Mouse (Mus musculus) hindbrain, embryonic 11.5 days (tissue): ENCODE data around the gene Nr1i2. TPM values are rescaled to one million over a fixed set of nuclear protein-coding genes. Genes with fewer than 3 reads are reported as not detected.
"Not testable (repeated sequence)": the region's sequence is repeated elsewhere in the genome, so short reads cannot be mapped to it uniquely, and the experiment has no call there.

Source experiments
- ATAC-seq: fragments of 200-750 bp; cut with Nextera tagmentation; 2 replicates; pipeline ENCODE4 v1.8.0; 2017; ENCODE audit warnings: mild to moderate bottlenecking, moderate TSS enrichment, moderate library complexity; ENCODE audit not compliant: low FRiP score
- DNase-seq: peaks from one replicate; pipeline ENCODE4 v3.0.0-alpha.2; 2015; ENCODE audit warnings: low spot score
- H3K27ac ChIP-seq: fragments of 300-500 bp; sonication (generic); 2 replicates; pipeline ENCODE4 v1.5.1; 2014; ENCODE audit warnings: mild to moderate bottlenecking, low read depth, low read length
- H3K27me3 ChIP-seq: fragments of 300-500 bp; sonication (generic); 2 replicates; pipeline ENCODE4 v1.6.1; 2014; ENCODE audit warnings: mild to moderate bottlenecking, low read length, moderate library complexity, mixed read lengths; ENCODE audit not compliant: control insufficient read depth, insufficient read depth
- H3K36me3 ChIP-seq: fragments of 300-500 bp; sonication (generic); 2 replicates; pipeline ENCODE4 v1.6.1; 2014; ENCODE audit warnings: mild to moderate bottlenecking, low read length, moderate library complexity, mixed read lengths; ENCODE audit not compliant: control insufficient read depth, insufficient read depth
- H3K4me1 ChIP-seq: fragments of 300-500 bp; sonication (generic); replicated peaks from 2 replicates; pipeline ENCODE4 v1.6.1; 2014; ENCODE audit warnings: low read length, mixed read lengths; ENCODE audit not compliant: control insufficient read depth, insufficient read depth
- H3K4me2 ChIP-seq: fragments of 300-500 bp; sonication (generic); replicated peaks from 2 replicates; pipeline ENCODE4 v1.6.1; 2014; ENCODE audit warnings: mild to moderate bottlenecking, low read depth, low read length
- H3K4me3 ChIP-seq: fragments of 300-500 bp; sonication (generic); 2 replicates; pipeline ENCODE4 v1.5.1; 2014; ENCODE audit warnings: low read depth, low read length
- H3K9ac ChIP-seq: fragments of 300-500 bp; sonication (generic); 2 replicates; pipeline ENCODE4 v1.6.1; 2014; ENCODE audit warnings: low read depth, low read length
- H3K9me3 ChIP-seq: fragments of 300-500 bp; sonication (generic); 2 replicates; pipeline ENCODE4 v1.6.1; 2016; ENCODE audit warnings: low read length; ENCODE audit not compliant: control insufficient read depth
- WGBS: fragments of 180-500 bp; shearing (Covaris S2); extraction: QIAGEN DNeasy Blood & Tissue Kit; methylation state at CpG from one replicate; pipeline ENCODE4 v1.1.7; 2014; 5-methylcytosine and 5-hydroxymethylcytosine counted together
- polyA plus RNA-seq: library from polyadenylated mRNA; unstranded; fragments of >200 nt; fragmentation: Nextera tagmentation; extraction: Ambion mirVana; gene quantifications from 2 replicates; pipeline ENCODE4 v1.2.1, GENCODE M21; 2014

The Nr1i2 gene
- 0.06 TPM in 1 of 2 replicates, not detected in the other for polyA plus RNA-seq

- 71% methylated on average over 7 of the region's 7 CpGs for WGBS
- Histone ChIP-seq H3K27ac (no peak within 1 kb of the TSS), H3K9ac (no peak within 1 kb of the TSS), H3K36me3 (no peaks in the 10 kb centered on the region), H3K4me2 (no peak within 1 kb of the TSS), H3K9me3 (no peaks in the 10 kb centered on the region), H3K4me3 (no peak within 1 kb of the TSS), H3K4me1 (no peaks in the 10 kb centered on the region), H3K27me3 (no peaks in the 10 kb centered on the region)
- ATAC-seq: no peak
- no peak for DNase-seq
Observed at GRCm38 (mm10) chr16:38294685-38295348, at the start of gene Nr1i2. Gene Nr1i2 (minus strand): TSS chr16:38294824.

GRCm38 (mm10) chr16:38341396-38342324 lies 47.0 kb upstream of the Nr1i2 start, which contains the start of gene Maats1:
Gene Maats1 (minus strand): TSS chr16:38342143.
- Histone ChIP-seq H3K27ac (no peak within 1 kb of the TSS), H3K9me3 (no peaks in the 10 kb centered on the region), H3K4me2 (peak within 1 kb of the TSS; percentile 60), H3K9ac (peak within 1 kb of the TSS; percentile 27; the same call in 1 of the 2 replicates), H3K36me3 (no peaks in the 10 kb centered on the region), H3K4me3 (peak within 1 kb of the TSS; percentile 26), H3K4me1 (no peaks in the 10 kb centered on the region; the same call in 1 of the 2 replicates), H3K27me3 (no peaks in the 10 kb centered on the region)
- peak; percentile 94 for ATAC-seq
- DNase-seq: peak; percentile 92
- WGBS: 12% methylated on average over 30 of the region's 30 CpGs

GRCm38 (mm10) chr16:38338077-38338476 lies 43.5 kb upstream of the Nr1i2 start:
- 89% methylated on average over 4 of the region's 4 CpGs for WGBS
- not testable (repeated sequence) for H3K9me3 ChIP-seq, DNase-seq, H3K4me3 ChIP-seq, ATAC-seq, H3K36me3 ChIP-seq, H3K4me1 ChIP-seq, H3K27ac ChIP-seq, H3K9ac ChIP-seq, H3K4me2 ChIP-seq, H3K27me3 ChIP-seq

GRCm38 (mm10) chr16:38334431-38334830 lies 39.8 kb upstream of the Nr1i2 start:
- no peaks in the 10 kb centered on the region for H3K27me3 ChIP-seq
- ATAC-seq: no peak
- no peaks in the 10 kb centered on the region for H3K9me3 ChIP-seq
- no peak overlapping the region for H3K4me2 ChIP-seq
- H3K9ac ChIP-seq: no peak overlapping the region
- H3K36me3 ChIP-seq: no peaks in the 10 kb centered on the region
- H3K4me3 ChIP-seq: no peak overlapping the region
- no peaks in the 10 kb centered on the region for H3K4me1 ChIP-seq
- 48% methylated on average over 6 of the region's 6 CpGs for WGBS
- DNase-seq: no peak
- no peak overlapping the region for H3K27ac ChIP-seq

GRCm38 (mm10) chr16:38329340-38329739 lies 34.7 kb upstream of the Nr1i2 start:
- no peak overlapping the region for H3K4me3 ChIP-seq
- no peaks in the 10 kb centered on the region for H3K4me1 ChIP-seq
- H3K27ac ChIP-seq: no peak overlapping the region
- no peak for ATAC-seq
- H3K9me3 ChIP-seq: no peaks in the 10 kb centered on the region
- no peak for DNase-seq
- H3K36me3 ChIP-seq: no peaks in the 10 kb centered on the region
- 86% methylated on average over 3 of the region's 3 CpGs for WGBS
- H3K9ac ChIP-seq: no peak overlapping the region
- no peak overlapping the region for H3K4me2 ChIP-seq
- no peaks in the 10 kb centered on the region for H3K27me3 ChIP-seq

- ATAC-seq (no peak), DNase-seq (no peak)
- Histone ChIP-seq H3K27ac (no peak overlapping the region), H3K27me3 (no peaks in the 10 kb centered on the region), H3K4me1 (no peaks in the 10 kb centered on the region), H3K36me3 (no peaks in the 10 kb centered on the region), H3K9ac (no peak overlapping the region), H3K4me2 (no peak overlapping the region), H3K4me3 (no peak overlapping the region), H3K9me3 (no peaks in the 10 kb centered on the region)
- WGBS: 86% methylated on average over 11 of the region's 11 CpGs
Observed at GRCm38 (mm10) chr16:38326778-38327397, 32.3 kb upstream of the Nr1i2 start.

GRCm38 (mm10) chr16:38324311-38324710 lies 29.7 kb upstream of the Nr1i2 start:
- no peak for DNase-seq
- WGBS: 92% methylated on average over 15 of the region's 15 CpGs
- no peak overlapping the region for H3K4me2 ChIP-seq
- H3K9ac ChIP-seq: no peak overlapping the region
- H3K27me3 ChIP-seq: no peaks in the 10 kb centered on the region
- H3K27ac ChIP-seq: no peak overlapping the region
- H3K4me1 ChIP-seq: no peaks in the 10 kb centered on the region
- H3K4me3 ChIP-seq: no peak overlapping the region
- no peaks in the 10 kb centered on the region for H3K36me3 ChIP-seq
- H3K9me3 ChIP-seq: no peaks in the 10 kb centered on the region
- ATAC-seq: no peak

- H3K27ac ChIP-seq: no peak overlapping the region
- no peak overlapping the region for H3K9ac ChIP-seq
- no peaks in the 10 kb centered on the region for H3K9me3 ChIP-seq
- DNase-seq: peak; percentile 78
- 34% methylated on average over 17 of the region's 17 CpGs for WGBS
- H3K4me3 ChIP-seq: no peak overlapping the region
- H3K36me3 ChIP-seq: no peaks in the 10 kb centered on the region
- no peak overlapping the region for H3K4me2 ChIP-seq
- H3K4me1 ChIP-seq: no peaks in the 10 kb centered on the region
- ATAC-seq: peak; percentile 59; the same call in 1 of the 2 replicates
- H3K27me3 ChIP-seq: no peaks in the 10 kb centered on the region
Observed at GRCm38 (mm10) chr16:38321452-38321935, 26.9 kb upstream of the Nr1i2 start.
